Mouse (Mus musculus): ENCODE measurements around the gene Pvrig.
"Not testable (repeated sequence)": the region's sequence is repeated elsewhere in the genome, so short reads cannot be mapped to it uniquely, and the experiment has no call there.

The Pvrig gene

GRCm38 (mm10) chr5:138341661-138342060 lies at the start of gene Pvrig:
TSS of gene Pvrig (plus strand) at chr5:138341961.
- DNase-seq (ENCODE audit: low spot score in 2 of 2), result no peak

DNA sequence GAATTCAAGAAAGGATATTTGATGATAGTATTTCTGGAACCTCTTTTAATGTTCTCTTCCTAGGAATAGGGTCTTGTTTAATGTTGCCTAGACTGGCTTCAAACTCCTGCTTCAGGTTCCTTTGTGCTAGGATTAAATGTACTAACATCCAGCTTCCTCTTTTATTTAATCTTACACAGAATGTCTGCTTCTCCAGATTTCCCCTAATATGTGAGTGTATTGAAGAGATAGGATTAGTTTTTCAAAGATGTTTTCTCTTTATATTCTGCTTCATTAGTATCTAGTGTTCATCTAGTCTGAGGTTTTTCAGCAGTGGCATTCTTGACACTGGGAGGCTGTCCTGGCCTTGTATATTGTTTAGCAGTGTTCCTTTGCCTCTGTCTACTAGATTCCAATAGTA lies 47.6 kb upstream of the Pvrig start:
- no peak for DNase-seq (ENCODE audit: low spot score in 2 of 2)

- no peak for DNase-seq (ENCODE audit: low spot score in 2 of 2)
These were observed 42.1 kb upstream of the Pvrig start for GRCm38 (mm10) chr5:138299613-138300012.

- no peak for DNase-seq (ENCODE audit: low spot score in 2 of 2)
These were observed 29.0 kb upstream of the Pvrig start for GRCm38 (mm10) chr5:138312795-138313194.

DNA sequence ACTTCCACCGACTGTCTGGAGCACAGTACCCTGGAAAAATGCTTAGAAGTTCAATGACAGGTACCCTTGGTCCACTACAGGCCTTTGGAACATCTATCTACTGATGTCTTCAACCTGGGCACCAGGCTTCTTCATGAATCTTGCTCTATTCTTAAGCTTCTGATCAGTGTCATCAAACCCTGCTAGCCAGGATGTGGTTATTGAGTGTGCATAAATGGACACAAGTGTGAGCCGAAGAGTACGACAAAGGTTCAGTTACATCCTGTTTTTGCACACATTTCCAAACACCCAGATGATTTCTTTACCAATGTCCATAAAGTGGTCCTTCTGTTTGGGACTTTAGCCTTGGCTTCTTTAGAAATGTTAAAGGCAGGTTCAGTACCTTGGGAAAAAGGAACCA lies 1.5 kb downstream of the Pvrig start:
- no peak for DNase-seq (ENCODE audit: low spot score in 2 of 2)

- not testable (repeated sequence) for DNase-seq (ENCODE audit: low spot score in 2 of 2)
These were observed 21.4 kb downstream of the Pvrig start for GRCm38 (mm10) chr5:138363208-138363607.

DNA sequence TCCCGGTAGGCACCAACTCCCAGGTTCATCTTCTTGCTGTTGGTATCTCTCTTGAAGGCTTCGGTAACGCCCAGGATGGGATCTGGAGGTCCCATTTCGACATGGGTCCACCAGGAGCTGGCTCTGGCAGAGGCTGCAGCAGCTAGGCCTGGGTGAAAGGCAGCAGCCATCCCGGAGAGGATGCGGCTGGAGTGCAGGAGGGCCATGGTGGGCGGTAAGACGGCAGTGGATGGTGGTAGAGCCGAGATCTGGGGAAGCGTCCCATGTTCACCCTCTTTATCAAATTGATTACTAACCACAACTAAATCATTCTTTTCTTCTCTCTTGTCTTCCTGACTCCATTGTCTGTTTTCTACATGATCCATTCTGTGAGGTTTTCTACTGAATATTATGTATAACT lies 23.6 kb downstream of the Pvrig start:
- DNase-seq (ENCODE audit: low spot score in 2 of 2), result not testable (repeated sequence)

Measured in thymus, postnatal 10 days (tissue).